Mouse (Mus musculus): ENCODE data around the gene E130308A19Rik. TPM values are rescaled to one million over a fixed set of nuclear protein-coding genes. Genes with fewer than 3 reads are reported as not detected.
A peak's percentile ranks its signal among the peaks of the same experiment; 100 is the strongest.

The E130308A19Rik gene
- polyA plus RNA-seq, 1 experiment from 2014 or later, result 45.7 TPM

DNA sequence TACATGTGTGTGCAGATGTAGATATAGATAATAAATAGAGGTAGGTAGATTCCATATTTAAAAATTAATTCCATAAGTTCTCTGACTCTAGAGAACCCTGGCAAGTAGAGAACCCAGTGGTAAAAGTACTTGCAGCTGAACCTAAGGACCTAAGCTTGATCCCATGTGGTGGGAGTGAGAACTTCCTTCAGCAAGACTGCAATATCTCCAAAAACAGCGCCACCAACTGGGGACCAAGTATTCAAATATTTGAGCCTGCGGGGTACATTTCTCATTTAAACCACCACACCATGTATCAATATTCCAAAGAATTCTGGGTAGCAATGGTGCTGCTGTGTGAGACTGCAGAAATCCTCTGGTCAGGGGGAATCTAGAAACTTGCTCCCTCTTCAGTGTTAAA lies 168.1 kb downstream of the E130308A19Rik start:
- no peaks in the 10 kb centered on the region for H3K36me3 ChIP-seq
- H3K27ac ChIP-seq (replicated peaks), result no peak overlapping the region
- no peak for ATAC-seq (ENCODE audit: low FRiP score)
- no peaks in the 10 kb centered on the region for H3K27me3 ChIP-seq (replicated peaks)
- H3K4me3 ChIP-seq (replicated peaks), result no peak overlapping the region
- no peaks in the 10 kb centered on the region for H3K9me3 ChIP-seq (replicated peaks)
- H3K4me1 ChIP-seq, result no peaks in the 10 kb centered on the region
- WGBS, result 76% methylated on average over 2 of the region's 2 CpGs
- H3K4me2 ChIP-seq, result no peak overlapping the region
- no peak overlapping the region for H3K9ac ChIP-seq (replicated peaks)

DNA sequence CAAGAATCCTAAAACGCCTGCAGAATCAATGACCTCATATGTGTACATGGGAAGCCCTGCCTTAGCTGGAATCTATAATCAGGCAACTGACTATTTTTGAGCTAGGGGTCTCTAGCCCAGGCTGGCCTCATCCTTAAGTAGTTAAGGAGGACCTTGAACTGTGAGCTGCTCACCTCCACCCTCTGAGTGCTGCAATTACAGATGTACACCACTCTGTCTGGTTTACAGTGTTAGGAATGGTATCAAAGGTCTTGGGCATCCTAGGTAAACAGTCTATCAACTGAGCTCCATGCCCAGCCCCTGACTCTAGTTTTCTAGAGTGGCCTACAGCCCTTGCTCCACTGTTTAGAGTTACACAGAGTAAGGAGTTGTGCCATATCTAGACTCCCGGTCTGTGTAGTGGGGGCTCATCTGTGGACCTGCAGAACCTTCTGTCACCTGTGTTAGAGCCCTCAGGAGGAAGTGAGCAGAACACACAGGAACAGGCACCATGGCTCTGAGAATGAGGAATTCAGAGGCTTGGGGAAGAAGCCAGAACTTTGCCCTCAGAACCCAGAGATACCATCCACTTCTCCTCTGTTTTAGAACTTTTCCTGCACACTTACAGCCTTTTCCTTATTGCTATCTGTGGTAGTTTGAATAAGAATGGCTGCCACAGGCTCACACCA lies 169.9 kb downstream of the E130308A19Rik start:
- H3K4me3 ChIP-seq (replicated peaks), result no peak overlapping the region
- H3K27me3 ChIP-seq (replicated peaks), result no peaks in the 10 kb centered on the region
- WGBS, result 75% methylated on average over 2 of the region's 2 CpGs
- no peak overlapping the region for H3K27ac ChIP-seq (replicated peaks)
- H3K9ac ChIP-seq (replicated peaks), result no peak overlapping the region
- no peak overlapping the region for H3K4me2 ChIP-seq
- no peak for ATAC-seq (ENCODE audit: low FRiP score)
- no peaks in the 10 kb centered on the region for H3K4me1 ChIP-seq
- no peaks in the 10 kb centered on the region for H3K36me3 ChIP-seq
- no peaks in the 10 kb centered on the region for H3K9me3 ChIP-seq (replicated peaks)

DNA sequence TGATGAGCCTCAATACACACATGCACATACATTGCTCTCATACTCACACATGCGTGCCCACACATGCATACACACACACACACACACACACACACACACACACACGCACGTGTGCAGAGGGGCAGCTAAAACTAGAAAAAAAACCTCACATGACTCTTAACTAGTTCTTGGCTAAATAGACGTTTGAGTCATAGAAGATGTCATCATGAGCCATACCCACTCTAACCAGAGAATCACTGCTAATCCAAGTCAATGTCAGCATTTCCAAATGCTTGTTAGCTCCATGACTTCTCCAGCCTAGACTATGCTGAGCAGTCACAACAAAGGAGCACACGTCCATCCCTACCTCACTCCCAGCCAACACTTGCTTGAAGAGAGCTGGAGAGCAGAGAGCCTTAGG lies 174.2 kb downstream of the E130308A19Rik start:
- Histone ChIP-seq H3K27ac (replicated peaks) (no peak overlapping the region), H3K9me3 (replicated peaks) (no peaks in the 10 kb centered on the region), H3K4me2 (no peak overlapping the region), H3K36me3 (no peaks in the 10 kb centered on the region), H3K4me1 (peaks cover 6% of the 10 kb centered on the region; the same call in 1 of the 2 replicates), H3K4me3 (replicated peaks) (no peak overlapping the region), H3K27me3 (replicated peaks) (no peaks in the 10 kb centered on the region), H3K9ac (replicated peaks) (no peak overlapping the region)
- ATAC-seq (ENCODE audit: low FRiP score), result no peak
- WGBS, result 83% methylated on average over 5 of the region's 5 CpGs

DNA sequence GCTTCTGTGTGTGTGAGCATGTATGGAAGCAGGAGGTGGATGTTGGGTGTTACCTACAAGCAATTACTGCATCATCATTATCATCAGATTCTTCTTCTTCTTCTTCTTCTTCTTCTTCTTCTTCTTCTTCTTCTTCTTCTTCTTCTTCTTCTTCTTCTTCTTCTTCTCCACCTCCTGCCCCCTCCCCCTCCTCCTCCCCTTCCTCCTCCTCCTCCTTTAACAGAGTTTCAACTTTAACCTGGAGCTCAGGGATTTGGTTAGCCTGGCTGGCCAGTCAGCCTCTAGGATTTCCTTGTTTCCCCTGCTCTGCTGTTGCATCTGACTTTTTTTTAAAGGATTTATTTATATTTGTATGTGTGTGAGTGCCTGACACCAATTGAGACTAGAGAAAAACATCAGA lies 175.5 kb downstream of the E130308A19Rik start, which contains the start of gene Inip:
TSS of gene Inip (minus strand) at position 101 of the 400 bp plus-strand sequence.
- H3K4me2 ChIP-seq, result no peak within 1 kb of the TSS

DNA sequence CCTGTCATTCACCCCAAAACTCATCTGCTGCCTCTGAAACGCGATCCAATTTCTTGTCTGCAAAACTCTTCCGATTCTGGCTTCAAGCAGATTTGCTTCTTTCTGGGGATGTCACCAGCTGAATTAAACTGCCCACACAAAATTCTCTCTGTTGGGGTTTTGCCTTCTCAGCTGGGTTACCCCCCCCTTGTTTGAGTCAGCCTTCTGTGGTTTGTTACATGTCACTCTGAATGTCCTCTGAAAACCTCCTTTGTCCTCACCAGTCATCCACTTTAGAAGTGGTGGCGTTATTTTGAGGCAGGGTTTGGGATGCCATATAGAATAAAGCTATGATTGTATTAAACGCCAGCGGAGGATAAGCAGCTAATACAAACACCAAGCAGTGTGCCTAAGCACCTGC lies 176.1 kb downstream of the E130308A19Rik start:
- no peaks in the 10 kb centered on the region for H3K36me3 ChIP-seq
- H3K27ac ChIP-seq (replicated peaks), result no peak overlapping the region
- no peak overlapping the region for H3K4me3 ChIP-seq (replicated peaks)
- no peaks in the 10 kb centered on the region for H3K27me3 ChIP-seq (replicated peaks)
- WGBS, result 77% methylated on average over 6 of the region's 6 CpGs
- no peak for ATAC-seq (ENCODE audit: low FRiP score)
- no peak overlapping the region for H3K9ac ChIP-seq (replicated peaks)
- H3K4me2 ChIP-seq, result no peak overlapping the region
- H3K9me3 ChIP-seq (replicated peaks), result no peaks in the 10 kb centered on the region
- H3K4me1 ChIP-seq, result peaks cover 14% of the 10 kb centered on the region

More for the DNA sequence above, 175.5 kb downstream of the E130308A19Rik start, which contains the start of gene Inip:
- Histone ChIP-seq H3K9me3 (replicated peaks) (no peaks in the 10 kb centered on the region), H3K36me3 (no peaks in the 10 kb centered on the region), H3K4me3 (replicated peaks) (no peak within 1 kb of the TSS), H3K27me3 (replicated peaks) (no peaks in the 10 kb centered on the region), H3K27ac (replicated peaks) (no peak within 1 kb of the TSS), H3K9ac (replicated peaks) (no peak within 1 kb of the TSS), H3K4me1 (peaks cover 8% of the 10 kb centered on the region; the same call in 1 of the 2 replicates)
- ATAC-seq (ENCODE audit: low FRiP score), result no peak

DNA sequence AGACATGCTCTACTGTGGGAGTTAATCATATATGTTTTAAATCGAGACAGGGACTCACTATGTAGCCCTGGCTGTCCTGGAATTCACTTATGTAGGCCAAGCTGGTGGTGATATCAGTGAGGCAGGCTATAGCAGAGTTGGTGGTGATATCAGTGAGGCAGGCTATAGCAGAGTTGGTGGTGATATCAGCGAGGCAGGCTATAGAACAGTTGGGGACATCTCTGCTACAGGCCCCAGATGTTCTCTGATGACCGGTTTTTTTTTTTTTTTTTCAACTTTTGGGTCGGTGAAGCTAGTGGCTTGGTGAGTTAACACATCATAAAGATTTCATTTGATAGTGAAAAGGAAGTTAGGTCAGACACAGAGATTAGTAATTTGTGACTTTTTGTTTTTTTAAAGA lies 176.8 kb downstream of the E130308A19Rik start:
- no peak for ATAC-seq (ENCODE audit: low FRiP score)
- H3K36me3 ChIP-seq, result no peaks in the 10 kb centered on the region

DNA sequence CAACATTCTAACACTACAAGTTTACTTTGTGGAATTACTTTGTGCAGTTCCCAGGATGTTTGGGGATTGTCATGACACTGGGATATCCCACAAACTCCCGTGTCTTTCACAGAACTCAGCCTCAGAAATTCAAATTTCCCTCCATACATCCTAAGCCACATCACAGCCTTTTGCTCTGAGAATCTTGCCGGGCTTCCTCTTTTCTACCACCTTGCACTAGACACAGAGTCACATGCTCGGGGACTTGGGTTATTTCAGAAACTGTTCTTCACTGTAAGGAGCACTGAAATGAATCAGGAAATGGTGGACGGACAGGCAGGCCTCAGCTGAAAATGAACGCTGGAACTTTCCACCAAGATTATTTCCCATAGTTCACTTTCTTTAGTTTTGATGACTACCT lies 177.3 kb downstream of the E130308A19Rik start:
- Histone ChIP-seq H3K9me3 (replicated peaks) (no peaks in the 10 kb centered on the region), H3K27ac (replicated peaks) (no peak overlapping the region), H3K36me3 (no peaks in the 10 kb centered on the region), H3K4me3 (replicated peaks) (no peak overlapping the region), H3K27me3 (replicated peaks) (no peaks in the 10 kb centered on the region), H3K9ac (replicated peaks) (no peak overlapping the region), H3K4me2 (no peak overlapping the region), H3K4me1 (peaks cover 26% of the 10 kb centered on the region)
- WGBS, result 81% methylated on average over 5 of the region's 5 CpGs
- ATAC-seq (ENCODE audit: low FRiP score), result no peak

More for the DNA sequence above, 176.8 kb downstream of the E130308A19Rik start:
- peaks cover 21% of the 10 kb centered on the region for H3K4me1 ChIP-seq
- 71% methylated on average over 4 of the region's 4 CpGs for WGBS
- no peaks in the 10 kb centered on the region for H3K9me3 ChIP-seq (replicated peaks)
- H3K27ac ChIP-seq (replicated peaks), result no peak overlapping the region
- no peaks in the 10 kb centered on the region for H3K27me3 ChIP-seq (replicated peaks)
- no peak overlapping the region for H3K4me2 ChIP-seq
- no peak overlapping the region for H3K4me3 ChIP-seq (replicated peaks)
- no peak overlapping the region for H3K9ac ChIP-seq (replicated peaks)

DNA sequence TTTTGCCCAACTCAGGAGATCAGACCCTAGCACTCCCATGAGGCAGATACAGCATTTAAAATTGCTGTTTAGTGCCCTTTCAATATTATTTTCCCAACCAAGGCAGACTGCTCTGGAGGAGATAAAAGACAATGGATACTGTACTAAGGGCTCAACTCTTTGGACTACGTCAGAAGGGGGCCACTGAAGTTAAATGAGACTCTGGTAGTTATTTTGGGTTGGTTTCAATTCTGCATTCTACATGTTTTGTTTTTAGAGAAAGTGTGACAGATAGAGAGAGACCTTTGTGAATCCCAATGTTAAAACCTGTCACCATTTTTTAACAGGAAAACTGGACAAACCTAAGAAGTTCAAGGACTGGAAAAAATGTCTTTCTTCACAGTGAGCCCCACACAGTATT lies 178.7 kb downstream of the E130308A19Rik start:
- Histone ChIP-seq H3K9me3 (replicated peaks) (no peaks in the 10 kb centered on the region), H3K36me3 (no peaks in the 10 kb centered on the region), H3K9ac (replicated peaks) (peak overlapping the region; percentile 74), H3K4me2 (peak overlapping the region; percentile 61), H3K4me1 (peaks cover 33% of the 10 kb centered on the region), H3K27ac (replicated peaks) (peak overlapping the region; percentile 85), H3K27me3 (replicated peaks) (no peaks in the 10 kb centered on the region), H3K4me3 (replicated peaks) (peak overlapping the region; percentile 65)
- WGBS, result 62% methylated on average over 1 of the region's 1 CpGs
- no peak for ATAC-seq (ENCODE audit: low FRiP score)

DNA sequence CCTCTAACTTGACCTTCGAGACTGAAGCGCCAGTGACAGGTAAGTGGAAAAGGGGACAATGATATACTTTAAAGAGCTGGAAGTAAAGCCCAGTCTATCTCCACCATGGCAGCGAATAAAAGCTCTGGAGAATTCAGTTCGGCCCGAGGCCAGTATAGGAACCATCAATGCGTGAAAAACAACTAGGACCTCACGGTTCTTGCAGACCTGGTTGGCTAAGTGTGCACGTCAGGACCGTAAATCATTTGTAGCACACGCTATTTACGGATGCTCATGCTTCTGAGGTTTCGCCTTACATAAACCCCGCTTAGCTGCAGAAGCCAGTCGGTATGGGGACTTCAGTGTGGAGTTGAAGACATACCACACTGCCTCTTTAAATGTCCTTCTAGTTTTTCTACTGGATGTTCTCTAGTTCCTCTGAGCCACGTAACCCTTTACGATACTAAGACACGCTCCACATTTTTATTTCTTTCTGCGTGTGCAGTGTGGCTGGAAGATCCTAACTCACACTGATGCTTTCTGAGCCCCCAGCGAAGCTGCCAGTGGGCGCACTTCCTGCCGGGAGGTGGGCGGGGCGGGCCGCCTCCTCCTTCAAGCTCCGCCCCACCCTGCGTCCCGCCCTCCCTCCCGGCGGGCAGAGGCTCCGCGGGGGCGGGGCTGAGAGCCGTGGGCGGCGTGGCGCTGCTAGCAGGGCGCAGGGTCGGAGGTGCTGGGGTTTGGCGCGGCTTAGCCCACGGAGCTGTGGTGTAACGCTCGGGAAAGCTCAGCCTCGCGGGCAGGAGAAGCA lies 179.4 kb downstream of the E130308A19Rik start, which contains the start of gene Snx30:
TSS of gene Snx30 (plus strand) at position 660 of the 787 bp plus-strand sequence.
- ATAC-seq (ENCODE audit: low FRiP score), result peak; percentile 95
- peak within 1 kb of the TSS; percentile 61 for H3K4me2 ChIP-seq
- no peaks in the 10 kb centered on the region for H3K36me3 ChIP-seq
- peak within 1 kb of the TSS; percentile 65 for H3K4me3 ChIP-seq (replicated peaks)
- no peaks in the 10 kb centered on the region for H3K9me3 ChIP-seq (replicated peaks)
- no peaks in the 10 kb centered on the region for H3K27me3 ChIP-seq (replicated peaks)
- H3K27ac ChIP-seq (replicated peaks), result peak within 1 kb of the TSS; percentile 85
- H3K4me1 ChIP-seq, result peaks cover 33% of the 10 kb centered on the region
- WGBS, result 1% methylated on average over 45 of the region's 45 CpGs
- peak within 1 kb of the TSS; percentile 74 for H3K9ac ChIP-seq (replicated peaks)

DNA sequence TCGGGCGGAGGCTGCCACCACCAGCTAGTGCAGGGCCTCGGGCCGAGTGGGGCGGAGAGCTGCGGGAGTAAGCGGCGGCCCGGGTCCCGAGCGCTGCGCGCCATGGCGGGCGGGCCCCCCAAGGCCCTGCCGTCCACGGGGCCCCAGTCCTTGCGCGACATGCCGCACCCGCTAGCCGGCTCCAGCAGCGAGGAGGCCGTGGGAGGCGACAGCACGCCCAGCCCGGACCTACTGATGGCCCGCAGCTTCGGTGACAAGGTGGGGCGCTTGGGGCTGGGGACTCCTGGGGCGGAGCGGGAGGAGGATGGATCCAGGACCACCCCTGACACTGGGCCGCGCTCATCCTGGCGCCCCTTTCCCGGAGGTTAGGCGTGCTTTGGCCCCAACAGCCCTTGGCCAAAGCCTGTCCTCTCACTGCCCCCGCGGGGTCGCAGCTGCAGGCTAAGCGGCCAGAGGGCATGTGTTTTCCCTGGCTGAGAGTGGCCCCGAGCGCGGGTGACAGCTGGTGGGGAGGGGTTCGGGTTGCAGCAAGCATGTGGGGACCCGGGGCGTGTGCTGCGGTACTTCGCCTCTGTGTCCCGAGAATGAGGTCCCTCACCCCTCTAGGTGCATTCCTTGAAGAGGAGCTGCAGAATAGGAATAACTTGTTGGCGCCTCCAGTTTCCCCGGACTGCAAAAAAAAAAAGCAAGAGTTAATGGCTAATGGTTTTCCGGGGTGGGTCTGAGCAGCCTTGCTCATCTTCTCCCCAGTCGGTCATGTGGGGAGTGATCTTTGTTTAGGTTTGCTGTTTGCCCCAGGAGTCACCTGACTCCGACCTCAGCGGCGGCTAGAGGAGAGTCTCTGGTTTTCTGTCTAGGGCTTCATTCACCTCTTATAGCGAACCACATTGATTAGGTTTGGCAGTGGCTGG lies 180.2 kb downstream of the E130308A19Rik start:
- Histone ChIP-seq H3K4me1 (peaks cover 33% of the 10 kb centered on the region), H3K4me2 (peak overlapping the region; percentile 61), H3K9ac (replicated peaks) (peak overlapping the region; percentile 74), H3K4me3 (replicated peaks) (peak overlapping the region; percentile 65), H3K27me3 (replicated peaks) (no peaks in the 10 kb centered on the region), H3K36me3 (no peaks in the 10 kb centered on the region), H3K9me3 (replicated peaks) (no peaks in the 10 kb centered on the region), H3K27ac (replicated peaks) (peak overlapping the region; percentile 85)
- peak; percentile 73 for ATAC-seq (ENCODE audit: low FRiP score)
- under 1% methylated on average over 54 of the region's 58 CpGs for WGBS

DNA sequence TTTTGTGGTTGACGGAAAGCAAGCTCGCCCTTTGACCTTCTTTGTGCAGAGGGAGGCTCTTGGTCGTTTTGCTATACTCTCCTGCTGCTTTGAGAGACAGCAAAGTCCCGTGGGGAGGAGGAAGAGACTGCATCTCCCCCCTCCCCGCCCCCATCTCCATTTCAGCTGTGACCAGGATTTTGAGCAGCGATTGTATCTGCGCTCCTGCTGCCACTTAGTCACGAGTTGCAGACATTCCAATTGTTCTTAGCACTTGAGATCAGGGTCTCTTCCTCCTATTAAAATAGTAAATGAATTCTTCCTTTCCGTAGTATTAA lies 180.8 kb downstream of the E130308A19Rik start:
- WGBS, result 5% methylated on average over 9 of the region's 9 CpGs
- Histone ChIP-seq H3K4me2 (peak overlapping the region; percentile 61), H3K27ac (replicated peaks) (peak overlapping the region; percentile 85), H3K36me3 (no peaks in the 10 kb centered on the region), H3K27me3 (replicated peaks) (no peaks in the 10 kb centered on the region), H3K9ac (replicated peaks) (peak overlapping the region; percentile 74), H3K4me3 (replicated peaks) (peak overlapping the region; percentile 65), H3K4me1 (peaks cover 33% of the 10 kb centered on the region), H3K9me3 (replicated peaks) (no peaks in the 10 kb centered on the region)
- no peak for ATAC-seq (ENCODE audit: low FRiP score)

Data from neural tube, embryonic 15.5 days (tissue).